Mouse (Mus musculus) A20 (cell line): ENCODE measurements around the gene Olfr224.
"Not testable (repeated sequence)": the region's sequence is repeated elsewhere in the genome, so short reads cannot be mapped to it uniquely, and the experiment has no call there.

Experiments
- DNase-seq: peaks from one replicate; pipeline ENCODE4 v3.0.0-alpha.2; 2011; ENCODE audit warnings: low read depth, low spot score

Gene Olfr224

GRCm38 (mm10) chr11:58518916-58519315 is 51.4 kb downstream of the Olfr224 start:
- not testable (repeated sequence) for DNase-seq
